Mouse (Mus musculus) kidney, embryonic 16.5 days (tissue): ENCODE data around the gene Rasa3. TPM values are rescaled to one million over a fixed set of nuclear protein-coding genes. Genes with fewer than 3 reads are reported as not detected.

Experiments used
- ATAC-seq: fragments of 200-750 bp; cut with Nextera tagmentation; 2 replicates; pipeline ENCODE4 v1.8.0; 2017; ENCODE audit warnings: moderate TSS enrichment; ENCODE audit not compliant: low FRiP score, low TSS enrichment
- H3K27ac ChIP-seq: fragments of 300-500 bp; sonication (generic); 2 replicates; pipeline ENCODE4 v1.5.1; 2014; ENCODE audit warnings: low read length
- H3K27me3 ChIP-seq: fragments of 300-500 bp; sonication (generic); 2 replicates; pipeline ENCODE4 v1.6.1; 2014; ENCODE audit warnings: low read length, control low read depth, mixed read lengths; ENCODE audit not compliant: insufficient read depth
- H3K36me3 ChIP-seq: fragments of 300-500 bp; sonication (generic); 2 replicates; pipeline ENCODE4 v1.6.1; 2014; ENCODE audit warnings: low read length, control low read depth, mixed read lengths; ENCODE audit not compliant: insufficient read depth
- H3K4me1 ChIP-seq: fragments of 300-500 bp; sonication (generic); 2 replicates; pipeline ENCODE4 v1.6.1; 2014; ENCODE audit warnings: low read length, control low read depth, mixed read lengths; ENCODE audit not compliant: insufficient read depth
- H3K4me2 ChIP-seq: fragments of 300-500 bp; sonication (generic); replicated peaks from 2 replicates; pipeline ENCODE4 v1.6.1; 2014; ENCODE audit warnings: low read depth, low read length
- H3K4me3 ChIP-seq: fragments of 300-500 bp; sonication (generic); 2 replicates; pipeline ENCODE4 v1.5.1; 2014; ENCODE audit warnings: mild to moderate bottlenecking, low read length
- H3K9ac ChIP-seq: fragments of 300-500 bp; sonication (generic); replicated peaks from 2 replicates; pipeline ENCODE4 v1.6.1; 2014; ENCODE audit warnings: low read length
- H3K9me3 ChIP-seq: fragments of 300-500 bp; sonication (generic); 2 replicates; pipeline ENCODE4 v1.6.1; 2016; ENCODE audit warnings: low read length, control low read depth
- WGBS: fragments of 180-500 bp; shearing (Covaris S2); extraction: QIAGEN DNeasy Blood & Tissue Kit; methylation state at CpG from one replicate; pipeline ENCODE4 v1.1.7; 2014; 5-methylcytosine and 5-hydroxymethylcytosine counted together
- polyA plus RNA-seq: library from polyadenylated mRNA; unstranded; fragments of >200 nt; fragmentation: Nextera tagmentation; extraction: Ambion mirVana; gene quantifications from 2 replicates; pipeline ENCODE4 v1.2.1, GENCODE M21; 2015

The Rasa3 gene
- polyA plus RNA-seq, 1 experiment from 2014 or later: 28.2 TPM

- Histone ChIP-seq H3K4me1 (no peaks in the 10 kb centered on the region), H3K27ac (no peak overlapping the region), H3K9me3 (no peaks in the 10 kb centered on the region), H3K9ac (no peak overlapping the region), H3K27me3 (no peaks in the 10 kb centered on the region), H3K4me3 (no peak overlapping the region), H3K4me2 (no peak overlapping the region), H3K36me3 (no peaks in the 10 kb centered on the region)
- WGBS: 50% methylated on average over 9 of the region's 9 CpGs
- ATAC-seq: peak; percentile 92
Measured at GRCm38 (mm10) chr8:13550718-13551573, 126.5 kb downstream of the Rasa3 start.

- H3K9ac ChIP-seq: 0 out of 2 replicates have a peak overlapping the region, but pooled peaks have one; percentile 13
- peaks cover 5% of the 10 kb centered on the region; the same call in 1 of the 2 replicates for H3K9me3 ChIP-seq
- H3K36me3 ChIP-seq: no peaks in the 10 kb centered on the region
- no peaks in the 10 kb centered on the region for H3K4me1 ChIP-seq
- 45% methylated on average over 9 of the region's 9 CpGs for WGBS
- no peaks in the 10 kb centered on the region for H3K27me3 ChIP-seq
- H3K4me2 ChIP-seq: no peak overlapping the region
- ATAC-seq: no peak
- H3K4me3 ChIP-seq: no peak overlapping the region
- no peak overlapping the region for H3K27ac ChIP-seq
Measured at GRCm38 (mm10) chr8:13548831-13549230, 128.6 kb downstream of the Rasa3 start.

GRCm38 (mm10) chr8:13548235-13548634 lies 129.2 kb downstream of the Rasa3 start:
- no peak overlapping the region for H3K4me2 ChIP-seq
- H3K27me3 ChIP-seq: no peaks in the 10 kb centered on the region
- WGBS: 31% methylated on average over 4 of the region's 4 CpGs
- peaks cover 5% of the 10 kb centered on the region; the same call in 1 of the 2 replicates for H3K9me3 ChIP-seq
- H3K36me3 ChIP-seq: no peaks in the 10 kb centered on the region
- ATAC-seq: no peak
- no peak overlapping the region for H3K9ac ChIP-seq
- no peak overlapping the region for H3K4me3 ChIP-seq
- H3K4me1 ChIP-seq: no peaks in the 10 kb centered on the region
- H3K27ac ChIP-seq: no peak overlapping the region

- no peak overlapping the region for H3K27ac ChIP-seq
- no peak for ATAC-seq
- 83% methylated on average over 4 of the region's 4 CpGs for WGBS
- H3K9ac ChIP-seq: no peak overlapping the region
- H3K27me3 ChIP-seq: no peaks in the 10 kb centered on the region
- no peaks in the 10 kb centered on the region for H3K4me1 ChIP-seq
- H3K36me3 ChIP-seq: no peaks in the 10 kb centered on the region
- H3K4me2 ChIP-seq: no peak overlapping the region
- H3K4me3 ChIP-seq: no peak overlapping the region
- peaks cover 5% of the 10 kb centered on the region; the same call in 1 of the 2 replicates for H3K9me3 ChIP-seq
Measured at GRCm38 (mm10) chr8:13546421-13546820, 131.0 kb downstream of the Rasa3 start.

GRCm38 (mm10) chr8:13541526-13541925 lies 135.9 kb downstream of the Rasa3 start:
- Histone ChIP-seq H3K27me3 (no peaks in the 10 kb centered on the region), H3K27ac (no peak overlapping the region), H3K9me3 (peaks cover 5% of the 10 kb centered on the region; the same call in 1 of the 2 replicates), H3K4me1 (no peaks in the 10 kb centered on the region), H3K4me2 (no peak overlapping the region), H3K9ac (no peak overlapping the region), H3K36me3 (no peaks in the 10 kb centered on the region), H3K4me3 (no peak overlapping the region)
- ATAC-seq: no peak
- WGBS: 75% methylated on average over 5 of the region's 5 CpGs

- Histone ChIP-seq H3K27me3 (no peaks in the 10 kb centered on the region), H3K4me3 (no peak overlapping the region), H3K9me3 (peaks cover 4% of the 10 kb centered on the region; the same call in 1 of the 2 replicates), H3K36me3 (no peaks in the 10 kb centered on the region), H3K9ac (no peak overlapping the region), H3K4me2 (no peak overlapping the region), H3K27ac (no peak overlapping the region), H3K4me1 (no peaks in the 10 kb centered on the region)
- ATAC-seq: no peak
- 80% methylated on average over 5 of the region's 5 CpGs for WGBS
Measured at GRCm38 (mm10) chr8:13540122-13540521, 137.3 kb downstream of the Rasa3 start.

- no peaks in the 10 kb centered on the region for H3K4me1 ChIP-seq
- H3K27ac ChIP-seq: no peak overlapping the region
- no peaks in the 10 kb centered on the region for H3K9me3 ChIP-seq
- H3K9ac ChIP-seq: no peak overlapping the region
- H3K27me3 ChIP-seq: no peaks in the 10 kb centered on the region
- 65% methylated on average over 6 of the region's 6 CpGs for WGBS
- H3K4me2 ChIP-seq: no peak overlapping the region
- no peak overlapping the region for H3K4me3 ChIP-seq
- H3K36me3 ChIP-seq: no peaks in the 10 kb centered on the region
- no peak for ATAC-seq
Measured at GRCm38 (mm10) chr8:13538821-13539220, 138.6 kb downstream of the Rasa3 start.

- Histone ChIP-seq H3K4me1 (peaks cover 9% of the 10 kb centered on the region), H3K27ac (no peak overlapping the region), H3K9ac (no peak overlapping the region), H3K9me3 (no peaks in the 10 kb centered on the region), H3K4me3 (no peak overlapping the region), H3K4me2 (no peak overlapping the region), H3K27me3 (no peaks in the 10 kb centered on the region), H3K36me3 (no peaks in the 10 kb centered on the region)
- ATAC-seq: no peak
- WGBS: 55% methylated on average over 2 of the region's 2 CpGs
Measured at GRCm38 (mm10) chr8:13537102-13537501, 140.3 kb downstream of the Rasa3 start.

GRCm38 (mm10) chr8:13533123-13533522 lies 144.3 kb downstream of the Rasa3 start:
- Histone ChIP-seq H3K9me3 (no peaks in the 10 kb centered on the region), H3K4me1 (peaks cover 41% of the 10 kb centered on the region), H3K9ac (no peak overlapping the region), H3K27me3 (no peaks in the 10 kb centered on the region), H3K27ac (no peak overlapping the region), H3K36me3 (no peaks in the 10 kb centered on the region), H3K4me3 (no peak overlapping the region), H3K4me2 (no peak overlapping the region)
- 58% methylated on average over 8 of the region's 8 CpGs for WGBS
- ATAC-seq: no peak

GRCm38 (mm10) chr8:13531602-13532171 lies 145.7 kb downstream of the Rasa3 start:
- Histone ChIP-seq H3K36me3 (no peaks in the 10 kb centered on the region), H3K9ac (no peak overlapping the region), H3K27me3 (no peaks in the 10 kb centered on the region), H3K4me3 (no peak overlapping the region), H3K9me3 (peaks cover 4% of the 10 kb centered on the region; the same call in 1 of the 2 replicates), H3K4me1 (peaks cover 41% of the 10 kb centered on the region), H3K4me2 (no peak overlapping the region), H3K27ac (peak overlapping the region; percentile 75)
- WGBS: 47% methylated on average over 9 of the region's 9 CpGs
- ATAC-seq: no peak; the same call in 1 of the 2 replicates
